ENCODE assay signal across 13 mouse cellular contexts in genomic region chr3:152559295-152559694, GRCm38 (mm10).
"Had no signal": no experiment of that assay in that cellular context is flagged by ENCODE, and none has a peak within 500 bp of the region (broad histone marks: within the 10 kb centered on the region; RNA-seq: fewer than 3 reads in every experiment).

No protein-coding gene starts in this region.

- H3K4me1 ChIP-seq: neural tube, embryonic 15.5 days had no signal

- H3K4me2 ChIP-seq: neural tube, embryonic 15.5 days had no signal

- ATAC-seq: lung, postnatal 0 days had no signal

- H3K27me3 ChIP-seq: neural tube, embryonic 15.5 days had no signal

- H3K36me3 ChIP-seq: limb, embryonic 10.5 days; midbrain, embryonic 10.5 days; neural tube, embryonic 15.5 days had no signal

- H3K4me3 ChIP-seq: left cerebral cortex, adult 2 months; limb, embryonic 10.5 days; midbrain, embryonic 10.5 days; myocyte; neural tube, embryonic 15.5 days had no signal

- DNase-seq: kidney, adult 18-20 months; kidney, postnatal 25 days; lung, adult 18-20 months; lung, postnatal 36 days; midbrain, embryonic 14.5 days; thymus, postnatal 4 days had no signal

- H3K9me3 ChIP-seq: limb, embryonic 10.5 days; midbrain, embryonic 10.5 days; neural tube, embryonic 15.5 days had no signal

- H3K27ac ChIP-seq: limb, embryonic 10.5 days; midbrain, embryonic 10.5 days; neural tube, embryonic 15.5 days; stomach, postnatal 0 days had no signal

- H3K9ac ChIP-seq: neural tube, embryonic 15.5 days had no signal
